Mouse (Mus musculus): ENCODE measurements around the gene Ccdc7b.
"Not testable (repeated sequence)": the region's sequence is repeated elsewhere in the genome, so short reads cannot be mapped to it uniquely, and the experiment has no call there.

The Ccdc7b gene

GRCm38 (mm10) chr8:129066834-129067233 lies at the start of gene Ccdc7b:
Gene Ccdc7b, plus strand, starts transcription at chr8:129067134.
- DNase-seq (ENCODE audit: low read depth, low spot score) = not testable (repeated sequence)

- DNase-seq (ENCODE audit: low read depth, low spot score) = not testable (repeated sequence)
Measured at GRCm38 (mm10) chr8:129065417-129065816, 1.5 kb upstream of the Ccdc7b start, which contains the start of gene Ccdc7a. Gene Ccdc7a, minus strand, starts transcription at chr8:129065517.

- not testable (repeated sequence) for DNase-seq (ENCODE audit: low read depth, low spot score)
Measured at GRCm38 (mm10) chr8:129115761-129116160, 48.8 kb downstream of the Ccdc7b start.

DNA sequence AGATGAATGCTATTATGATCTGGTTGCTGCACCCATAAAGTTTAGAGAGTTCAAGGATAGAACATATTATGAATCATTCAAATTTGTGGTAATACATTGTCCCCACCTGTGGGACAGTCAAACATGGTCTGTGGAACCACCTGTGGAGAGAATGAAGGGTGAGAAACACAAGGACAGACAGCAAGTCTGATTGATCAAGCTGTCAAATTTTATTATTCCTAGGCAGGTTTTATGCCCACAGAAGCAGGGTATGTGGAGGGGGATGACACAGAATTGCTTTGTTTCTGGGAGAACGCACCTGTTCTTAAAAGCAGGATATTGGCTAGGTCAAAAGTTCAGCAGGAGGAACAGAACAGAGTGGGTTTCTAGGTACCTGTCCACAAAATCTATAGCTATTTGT lies 64.6 kb downstream of the Ccdc7b start, which contains the start of gene Gm10999:
Gene Gm10999, minus strand, starts transcription at position 101 of the 400 bp plus-strand sequence.
- no peak for DNase-seq (ENCODE audit: low read depth, low spot score)

GRCm38 (mm10) chr8:129133475-129133874 lies 66.5 kb downstream of the Ccdc7b start:
- DNase-seq (ENCODE audit: low read depth, low spot score) = no peak

Measured in forelimb bud, embryonic 11.5 days (tissue).